Mouse (Mus musculus) gastrocnemius, adult 2 months (tissue): ENCODE results near the gene Hcfc1r1. TPM values are rescaled to one million over a fixed set of nuclear protein-coding genes. Genes with fewer than 3 reads are reported as not detected.
A peak's percentile ranks its signal among the peaks of the same experiment; 100 is the strongest.

Experiments used
- DNase-seq: peaks from one replicate; pipeline ENCODE4 v3.0.0; 2022
- H3K27ac ChIP-seq: fragments of 200-600 bp; 2 replicates; pipeline ENCODE4 v1.8.1; 2022; ENCODE audit warnings: mild to moderate bottlenecking
- H3K4me3 ChIP-seq: fragments of 200-600 bp; 2 replicates; pipeline ENCODE4 v1.8.1; 2022; ENCODE audit warnings: mild to moderate bottlenecking, moderate library complexity
- CTCF ChIP-seq: fragments of 200-600 bp; IDR thresholded peaks from 2 replicates; pipeline ENCODE4 v1.8.1; 2022; ENCODE audit warnings: antibody characterized with exemption, mild to moderate bottlenecking, moderate library complexity
- intact Hi-C: fragments of 180-260 bp; cut with DNase I; formaldehyde crosslinking; loops from one replicate; pipeline ENCODE4 v1.15.1; 2025
- total RNA-seq, 2 experiments: library from RNA; stranded (reverse); gene quantifications; 2 replicates each; pipeline ENCODE4 v1.2.3; 2021

Gene Hcfc1r1
- total RNA-seq, 2 experiments from 2014 or later = 112 to 137 TPM

DNA sequence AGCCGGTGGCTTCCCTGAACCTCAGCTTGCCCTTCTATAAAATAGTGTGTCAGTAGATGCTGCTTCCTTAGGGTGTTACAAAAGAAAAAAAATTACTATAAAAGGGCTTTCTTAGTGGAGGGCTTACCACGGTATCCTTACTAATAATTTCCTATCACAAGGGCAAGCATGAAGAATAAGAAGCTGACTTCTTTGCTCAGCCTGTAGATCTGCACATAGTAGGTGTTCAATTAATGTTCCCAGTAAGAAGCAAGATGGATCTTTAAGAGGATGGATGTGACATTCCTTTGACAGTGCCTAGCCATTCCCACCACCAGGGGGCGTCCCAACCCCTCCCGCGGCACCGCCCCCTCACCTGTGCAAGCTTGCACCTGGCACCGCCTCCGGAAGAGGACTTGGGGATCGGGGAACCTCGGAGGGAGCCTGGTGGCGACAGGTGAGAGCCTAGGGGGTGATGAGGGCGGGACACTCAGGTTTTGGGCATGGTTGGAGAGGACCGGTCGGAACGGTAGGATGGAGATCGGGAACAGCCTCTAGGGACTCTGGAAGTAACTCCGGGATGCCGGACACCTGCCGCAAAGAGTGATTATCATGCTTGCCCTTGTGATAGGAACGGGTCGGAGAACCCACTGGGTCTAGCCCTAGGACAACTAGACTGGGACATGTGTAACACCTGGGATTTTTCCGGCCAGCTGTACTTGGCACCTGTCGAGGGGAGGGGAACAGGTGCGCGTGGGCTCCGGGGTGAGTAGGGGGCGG is 13.1 kb upstream of the Hcfc1r1 start, which contains the start of gene Bicdl2:
Gene Bicdl2, plus strand, starts transcription at position 390 of the 759 bp plus-strand sequence.
- peak; percentile 54 for DNase-seq
- Histone ChIP-seq H3K27ac (no peak within 1 kb of the TSS), H3K4me3 (peak within 1 kb of the TSS; percentile 28)
- peak; percentile 82 for TF ChIP-seq CTCF
- intact Hi-C loops = loop anchor here (2.0 kb wide), 1 partner anchor 47 kb away; no protein-coding TSS in a partner anchor

GRCm38 (mm10) chr17:23660876-23661200 is 12.6 kb upstream of the Hcfc1r1 start:
- H3K27ac ChIP-seq = no peak overlapping the region
- DNase-seq = no peak
- peak overlapping the region; percentile 28 for H3K4me3 ChIP-seq
- intact Hi-C loops = loop anchor here (2.0 kb wide), 1 partner anchor 46 kb away; no protein-coding TSS in a partner anchor
- no peak for TF ChIP-seq CTCF

GRCm38 (mm10) chr17:23661526-23661925 is 11.9 kb upstream of the Hcfc1r1 start:
- no peak overlapping the region for H3K27ac ChIP-seq
- H3K4me3 ChIP-seq = no peak overlapping the region
- intact Hi-C loops = loop anchor here (2.0 kb wide), 1 partner anchor 45 kb away; no protein-coding TSS in a partner anchor
- DNase-seq = no peak
- TF ChIP-seq CTCF = peak; percentile 60

DNA sequence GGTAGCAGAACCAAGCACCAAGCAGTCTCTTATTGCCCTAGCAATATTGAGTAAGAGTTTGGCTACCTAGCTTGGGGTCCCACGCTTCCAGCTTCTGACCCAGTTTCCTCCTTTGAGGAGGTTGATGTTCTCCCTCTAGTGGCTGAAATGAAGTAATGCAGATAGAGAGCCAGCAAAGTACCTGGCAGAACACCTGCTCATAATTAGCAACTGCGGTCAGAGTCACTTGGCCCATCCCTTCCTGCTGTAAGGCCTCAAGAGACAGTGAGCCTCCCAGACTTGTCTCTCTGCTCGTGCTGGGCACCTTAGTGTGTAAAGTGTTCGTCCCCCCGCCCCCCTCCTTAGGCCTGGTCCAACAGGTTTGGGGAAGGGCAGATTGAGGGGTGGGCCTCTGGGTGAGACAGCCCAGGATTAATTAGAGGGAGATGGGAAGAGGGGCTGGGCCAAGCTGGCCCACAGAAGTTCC is 8.8 kb upstream of the Hcfc1r1 start:
- intact Hi-C loops = no loop called here
- no peak for DNase-seq
- Histone ChIP-seq H3K4me3 (no peak overlapping the region), H3K27ac (no peak overlapping the region)
- TF ChIP-seq CTCF = peak; percentile 77

DNA sequence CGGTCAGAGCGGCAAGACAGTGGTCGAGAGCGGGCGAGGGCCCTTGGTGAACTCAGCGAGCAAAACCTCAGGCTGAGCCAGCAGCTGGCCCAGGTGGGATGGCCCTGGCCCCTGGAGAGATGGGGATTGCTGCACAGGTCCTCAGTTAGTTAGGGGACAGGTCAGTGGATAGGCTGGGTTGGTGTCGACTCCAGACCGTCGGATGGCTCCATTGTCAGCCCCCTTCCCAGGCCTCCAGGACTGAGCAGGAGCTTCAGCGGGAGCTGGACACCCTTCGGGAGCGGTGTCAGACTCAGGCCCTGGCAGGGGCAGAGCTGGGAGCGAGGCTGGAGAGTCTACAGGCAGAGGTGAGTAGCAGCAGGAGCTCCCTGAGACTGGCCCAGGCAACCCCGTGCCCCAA is 7.9 kb upstream of the Hcfc1r1 start:
- Histone ChIP-seq H3K4me3 (no peak overlapping the region), H3K27ac (no peak overlapping the region)
- no peak for TF ChIP-seq CTCF
- intact Hi-C loops = no loop called here
- no peak for DNase-seq

DNA sequence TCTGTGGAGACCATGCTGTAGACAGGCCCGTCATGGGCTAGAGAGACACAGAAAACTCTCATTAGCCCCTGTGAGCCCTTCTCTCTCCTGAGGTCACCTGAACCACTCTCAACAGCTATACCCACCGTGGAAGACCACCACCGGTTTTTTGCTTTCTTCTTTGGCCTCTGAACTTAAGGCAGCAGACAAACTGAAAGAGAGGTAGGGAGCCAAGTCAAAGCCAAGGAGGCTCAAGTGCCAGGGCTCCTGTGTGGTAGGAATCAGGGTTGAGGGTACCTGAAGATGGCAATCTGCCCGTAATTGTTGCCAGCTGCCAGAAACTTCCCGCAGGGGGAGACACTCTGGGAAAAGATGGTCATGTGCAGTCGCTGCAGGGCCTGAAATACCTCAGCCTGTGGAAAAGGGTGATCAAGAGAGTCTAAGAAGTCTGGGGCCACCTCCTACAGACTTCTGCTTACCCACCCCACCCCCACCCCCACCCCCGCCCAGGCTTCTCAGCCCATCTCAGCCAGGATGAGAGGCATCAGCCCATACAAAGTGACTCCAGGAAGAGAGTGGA is 2.8 kb upstream of the Hcfc1r1 start:
- no peak for TF ChIP-seq CTCF
- no peak for DNase-seq
- intact Hi-C loops = loop anchor here (5.0 kb wide), 1 partner anchor 118 kb away; no protein-coding TSS in a partner anchor
- Histone ChIP-seq H3K4me3 (no peak overlapping the region), H3K27ac (no peak overlapping the region)

DNA sequence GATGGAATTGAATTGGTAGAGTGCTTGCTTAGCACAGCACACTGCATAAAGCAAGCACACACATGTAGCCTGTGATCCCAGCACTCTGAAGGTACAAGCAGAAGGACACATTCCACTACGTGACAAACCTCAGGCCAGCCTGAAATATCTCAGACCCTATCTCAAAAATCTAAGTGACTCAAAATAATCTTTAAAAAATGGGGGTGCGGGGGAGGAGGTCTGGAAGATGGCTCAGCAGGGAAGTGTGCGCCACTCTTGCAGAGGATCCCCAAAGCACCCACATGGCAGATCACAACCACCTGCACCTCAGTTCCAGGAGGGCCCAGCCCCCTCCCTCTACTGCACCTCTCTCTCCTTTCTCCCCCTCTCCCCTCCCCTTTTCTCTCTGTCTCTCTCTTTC is 1.9 kb upstream of the Hcfc1r1 start:
- no peak for TF ChIP-seq CTCF
- intact Hi-C loops = loop anchor here (5.0 kb wide), 1 partner anchor 119 kb away; no protein-coding TSS in a partner anchor
- H3K27ac ChIP-seq = no peak overlapping the region
- no peak for DNase-seq
- H3K4me3 ChIP-seq = no peak overlapping the region

GRCm38 (mm10) chr17:23672761-23673160 is 635 bp upstream of the Hcfc1r1 start:
- H3K27ac ChIP-seq = peak overlapping the region; percentile 93
- intact Hi-C loops = loop anchor here (5.0 kb wide), 1 partner anchor 120 kb away; no protein-coding TSS in a partner anchor
- DNase-seq = no peak
- TF ChIP-seq CTCF = no peak
- H3K4me3 ChIP-seq = peak overlapping the region; percentile 78

- peak overlapping the region; percentile 78 for H3K4me3 ChIP-seq
- no peak for TF ChIP-seq CTCF
- H3K27ac ChIP-seq = peak overlapping the region; percentile 93
- DNase-seq = peak; percentile 54
- intact Hi-C loops = loop anchor here (5.0 kb wide), 1 partner anchor 122 kb away; no protein-coding TSS in a partner anchor
Observed at GRCm38 (mm10) chr17:23674271-23674952, 1.0 kb downstream of the Hcfc1r1 start.

- peak overlapping the region; percentile 93 for H3K27ac ChIP-seq
- peak; percentile 78 for DNase-seq
- H3K4me3 ChIP-seq = peak overlapping the region; percentile 78
- no peak for TF ChIP-seq CTCF
- intact Hi-C loops = no loop called here
Observed at GRCm38 (mm10) chr17:23675127-23675526, 1.7 kb downstream of the Hcfc1r1 start.

GRCm38 (mm10) chr17:23675564-23676281 is 2.3 kb downstream of the Hcfc1r1 start:
- peak; percentile 80 for DNase-seq
- intact Hi-C loops = loop anchor here (2.0 kb wide), 1 partner anchor 27 kb away; no protein-coding TSS in a partner anchor
- H3K4me3 ChIP-seq = peak overlapping the region; percentile 78
- TF ChIP-seq CTCF = peak; percentile 44
- H3K27ac ChIP-seq = peak overlapping the region; percentile 93

GRCm38 (mm10) chr17:23676473-23677031 is 3.2 kb downstream of the Hcfc1r1 start:
- peak; percentile 76 for DNase-seq
- Histone ChIP-seq H3K27ac (peak overlapping the region; percentile 93), H3K4me3 (peak overlapping the region; percentile 78)
- no peak for TF ChIP-seq CTCF
- intact Hi-C loops = loop anchor here (2.0 kb wide), 1 partner anchor 26 kb away; no protein-coding TSS in a partner anchor
